Mouse (Mus musculus): Measurements from ENCODE around the gene Ephx3.

DNA sequence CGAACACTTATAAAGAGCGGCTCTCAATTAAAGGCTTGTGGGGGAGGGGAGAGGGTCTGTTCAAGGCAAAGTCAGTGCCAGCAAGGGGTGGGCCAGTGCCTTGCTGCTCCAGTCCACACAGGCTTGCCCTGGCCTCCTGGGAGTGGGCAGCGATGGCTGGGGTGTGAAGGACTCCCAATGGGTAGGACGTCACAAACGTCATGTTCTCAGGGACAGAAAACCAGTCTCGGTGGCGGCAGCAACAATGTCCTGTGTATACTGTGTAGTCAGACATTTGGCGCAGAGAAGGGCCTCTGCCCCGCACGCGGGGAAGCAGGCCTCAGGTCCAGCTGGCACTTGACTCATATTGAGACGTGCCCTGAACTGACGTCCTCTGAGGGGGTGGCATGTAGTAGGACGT lies 7.8 kb upstream of the Ephx3 start:
- TF ChIP-seq CTCF (IDR thresholded peaks at IDR 0.05) (no peak), POLR2A (IDR thresholded peaks at IDR 0.05; ENCODE audit: insufficient read depth, low read depth, low read length) (no peak), EP300 (IDR thresholded peaks at IDR 0.05; ENCODE audit: insufficient read depth, low read depth, low read length) (no peak)

Measured in heart, adult 2 months (tissue).